Comparison of ENCODE assay signal across 20 mouse cellular contexts in the genomic region with DNA sequence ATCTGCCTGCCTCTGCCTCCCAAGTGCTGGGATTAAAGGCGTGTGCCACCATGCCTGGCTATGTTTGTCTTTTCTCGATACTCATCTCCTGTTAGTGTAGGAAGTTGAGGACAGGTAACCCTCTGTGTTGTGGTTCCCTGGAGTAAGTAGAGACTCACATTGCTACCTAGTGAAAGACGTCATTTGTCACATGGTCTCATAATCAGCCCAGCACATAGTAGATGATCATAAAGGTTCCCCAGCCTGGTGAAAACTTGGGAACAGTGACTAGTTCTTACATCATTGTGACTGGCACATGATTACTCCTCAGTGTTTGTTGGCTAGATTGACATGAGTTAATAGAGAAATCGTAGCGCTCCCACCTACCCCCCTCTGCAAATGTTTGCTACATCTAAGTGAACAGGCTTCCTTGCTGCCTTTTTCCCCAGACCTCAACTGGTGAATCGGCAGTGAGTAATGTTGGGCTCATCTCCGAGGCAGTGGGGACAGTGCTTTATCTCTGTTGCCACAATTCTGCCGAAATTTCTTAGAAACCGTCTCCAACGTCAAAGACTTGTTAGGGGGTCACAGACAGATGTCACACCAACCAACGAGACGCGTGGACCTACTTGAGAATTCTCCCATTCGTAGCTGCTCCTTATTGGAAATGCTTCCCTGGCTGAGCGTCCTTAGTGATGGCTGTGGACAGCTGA. TPM values are rescaled to one million over a fixed set of nuclear protein-coding genes. Genes with fewer than 3 reads are reported as not detected.
A peak's percentile ranks its signal among the peaks of the same experiment; 100 is the strongest.
DNase-seq lines count a peak whose midpoint lies in the region; ATAC-seq and TF ChIP-seq lines count a peak whose summit lies in the region.
"Had no signal": no experiment of that assay in that cellular context is flagged by ENCODE, and none has a peak within 500 bp of the region (broad histone marks: within the 10 kb centered on the region; RNA-seq: fewer than 3 reads in every experiment).

No protein-coding gene starts in this region.

- TF ChIP-seq CTCF in C2C12 (IDR thresholded peaks at IDR 0.05; ENCODE audit: control insufficient read depth, insufficient read depth, insufficient read length), result no peak

- WGBS in hindbrain, embryonic 10.5 days, result 90% methylated on average over 15 of the region's 15 CpGs

- H3ac ChIP-seq in C2C12 (ENCODE audit: control insufficient read depth, insufficient read length, low read depth), result peak overlapping the region; percentile 40

- peaks cover 17% of the 10 kb centered on the region for H3K4me1 ChIP-seq in erythroblast, embryonic 14.5 days (ENCODE audit: control insufficient read depth)
- peaks cover 11% of the 10 kb centered on the region; the same call in 1 of the 2 replicates for H3K4me1 ChIP-seq in hindbrain, embryonic 10.5 days (replicated peaks)
- H3K4me1 ChIP-seq: forebrain, embryonic 12.5 days; midbrain, embryonic 15.5 days; stomach, embryonic 15.5 days had no signal

- H3K79me3 ChIP-seq in C2C12 (ENCODE audit: low read depth), result peaks cover 39% of the 10 kb centered on the region

- DNase-seq in adrenal gland, postnatal 36 days, result peak; percentile 46 to 52
- DNase-seq in B cell, adult 2 months, result no peak
- DNase-seq in hindbrain, embryonic 10.5 days (ENCODE audit: low spot score), result no peak
- DNase-seq: cerebellum, postnatal 10 days; embryo, embryonic 11 days; gastrocnemius, postnatal 10 days; heart, adult 18-20 months; lung, postnatal 4 days; right cerebral cortex, adult 18-20 months; thymus, adult 2 months had no signal

- H3K27ac ChIP-seq in hindbrain, embryonic 10.5 days, result no peak overlapping the region
- H3K27ac ChIP-seq: embryonic facial prominence, embryonic 15.5 days; forebrain, embryonic 12.5 days; midbrain, embryonic 15.5 days; stomach, embryonic 15.5 days had no signal

- no peaks in the 10 kb centered on the region for H3K36me3 ChIP-seq in erythroblast, embryonic 14.5 days (ENCODE audit: control insufficient read depth)
- H3K36me3 ChIP-seq in C2C12 (ENCODE audit: control insufficient read depth, insufficient read depth), result peaks cover 9% of the 10 kb centered on the region
- peaks cover 10% of the 10 kb centered on the region; the same call in 1 of the 2 replicates for H3K36me3 ChIP-seq in hindbrain, embryonic 10.5 days
- H3K36me3 ChIP-seq: embryonic facial prominence, embryonic 15.5 days; forebrain, embryonic 12.5 days; midbrain, embryonic 15.5 days; stomach, embryonic 15.5 days had no signal

- no peaks in the 10 kb centered on the region for H3K27me3 ChIP-seq in erythroblast, embryonic 14.5 days (ENCODE audit: control insufficient read depth)
- no peaks in the 10 kb centered on the region for H3K27me3 ChIP-seq in C2C12 (ENCODE audit: control insufficient read depth, insufficient read depth, insufficient read length)
- H3K27me3 ChIP-seq in hindbrain, embryonic 10.5 days (ENCODE audit: insufficient read depth, poor library complexity, severe bottlenecking), result no peaks in the 10 kb centered on the region
- H3K27me3 ChIP-seq: CH12.LX; embryonic facial prominence, embryonic 15.5 days; forebrain, embryonic 12.5 days; midbrain, embryonic 15.5 days; stomach, embryonic 15.5 days had no signal

- peak overlapping the region; percentile 31 for H3K4me3 ChIP-seq in erythroblast, embryonic 14.5 days (replicated peaks)
- no peak overlapping the region for H3K4me3 ChIP-seq in C2C12 (ENCODE audit: insufficient read depth, poor library complexity, severe bottlenecking)
- H3K4me3 ChIP-seq in hindbrain, embryonic 10.5 days, result no peak overlapping the region
- H3K4me3 ChIP-seq: embryonic facial prominence, embryonic 15.5 days; forebrain, embryonic 12.5 days; midbrain, embryonic 15.5 days; stomach, embryonic 15.5 days had no signal

- H3K9me3 ChIP-seq in erythroblast, embryonic 14.5 days (ENCODE audit: control insufficient read depth, low read length), result no peaks in the 10 kb centered on the region
- no peaks in the 10 kb centered on the region for H3K9me3 ChIP-seq in hindbrain, embryonic 10.5 days
- H3K9me3 ChIP-seq: embryonic facial prominence, embryonic 15.5 days; forebrain, embryonic 12.5 days; midbrain, embryonic 15.5 days; stomach, embryonic 15.5 days had no signal

- H3K79me2 ChIP-seq in C2C12 (ENCODE audit: control insufficient read depth, insufficient read depth), result peaks cover 79% of the 10 kb centered on the region

- ATAC-seq in erythroblast, adult 5-6 weeks (replicated peaks; ENCODE audit: low FRiP score, poor library complexity, severe bottlenecking), result no peak
- ATAC-seq in megakaryocyte progenitor cell, adult 5-6 weeks (replicated peaks; ENCODE audit: poor library complexity), result peak; percentile 39
- ATAC-seq: inflammation-experienced regulatory T-cells, adult 6 months; midbrain, embryonic 15.5 days had no signal

TF ChIP-seq in C2C12, 6 proteins besides CTCF, POLR2A, EP300 and RAD21:
- TF ChIP-seq MYOD1 (IDR thresholded peaks at IDR 0.05; ENCODE audit: control insufficient read depth, insufficient read length, low read depth) (peak; percentile 7), MAX (IDR thresholded peaks at IDR 0.05) (no peak), CEBPB (IDR thresholded peaks at IDR 0.05; ENCODE audit: low read depth) (no peak), FOSL1 (IDR thresholded peaks at IDR 0.05; ENCODE audit: insufficient read depth, low read length, poor library complexity, severe bottlenecking) (peak; percentile 40), USF1 (IDR thresholded peaks at IDR 0.05; ENCODE audit: low read depth) (peak; percentile 73)
TF ChIP-seq in C2C12: peak in this region for 3.

RNA-seq across cellular contexts. Expression of a gene that starts 46.9 kb away (rescaled TPM):
- polyA plus RNA-seq in erythroblast, embryonic 14.5 days (2012), result 0.42 and 1.1 TPM in 2 replicates
- total RNA-seq in erythroblast, adult 5-6 weeks (2015; ENCODE audit: low replicate concordance), result 16.7 and 18.6 TPM in 2 replicates
- total RNA-seq in erythroblast, adult 5-6 weeks (2017; ENCODE audit: low replicate concordance), result 7.4 and 11.1 TPM in 2 replicates
- polyA plus RNA-seq in C2C12 (2012; fragmentation: generic; extraction: Trizol), result 8.5 TPM
- total RNA-seq in adrenal gland, postnatal 36 days (2021), result 10 to 100 TPM; 51.3 to 57.6 TPM
- 124 TPM in 2 replicates for total RNA-seq in megakaryocyte progenitor cell, adult 5-6 weeks (2015)
- 67.1 and 76.4 TPM in 2 replicates for total RNA-seq in megakaryocyte progenitor cell, adult 5-6 weeks (2017)
- 12.1 and 14.6 TPM in 2 replicates for polyA plus RNA-seq in hindbrain, embryonic 10.5 days (2016; fragmentation: Nextera tagmentation; extraction: Ambion mirVana)

Comparison
In these comparisons a context has a peak if more than half of its experiments do, and no peak if none do; other contexts are left out.
1. DNase-seq: peak in adrenal gland, postnatal 36 days (2 of 2); none in B cell, adult 2 months (0 of 2) and hindbrain, embryonic 10.5 days (single experiment).